Comparison of ENCODE assay signal across 9 mouse cellular contexts in the genomic region with DNA sequence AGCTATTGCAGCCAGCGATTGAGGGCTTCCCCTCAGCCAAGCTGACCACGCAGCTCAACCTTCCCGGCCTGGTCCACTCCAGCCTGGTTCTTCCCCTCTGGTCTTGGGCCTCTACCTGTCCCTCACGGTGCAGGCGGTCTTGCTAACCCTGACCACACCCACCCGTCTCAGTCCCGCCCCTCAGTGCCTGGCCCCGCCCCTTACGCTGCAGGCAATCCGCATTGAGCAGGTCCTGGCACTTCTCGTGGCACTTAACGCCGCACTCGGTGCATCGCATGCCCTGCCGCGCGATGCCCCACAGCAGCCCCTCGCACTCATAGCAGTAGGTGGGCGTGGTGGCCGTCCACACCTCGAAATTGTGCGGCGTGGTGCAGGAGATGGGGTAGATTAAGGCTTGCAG. TPM values are rescaled to one million over a fixed set of nuclear protein-coding genes. Genes with fewer than 3 reads are reported as not detected.
DNase-seq lines count a peak whose midpoint lies in the region; ATAC-seq lines count a peak whose summit lies in the region.
"Had no signal": no experiment of that assay in that cellular context is flagged by ENCODE, and none has a peak within 500 bp of the region (broad histone marks: within the 10 kb centered on the region; RNA-seq: fewer than 3 reads in every experiment).

No protein-coding gene starts in this region.

- H3K36me3 ChIP-seq in forebrain, embryonic 10.5 days (replicated peaks) = no peaks in the 10 kb centered on the region
- H3K36me3 ChIP-seq in midbrain, embryonic 14.5 days (ENCODE audit: control insufficient read depth, insufficient read depth, low read length) = peaks cover 49% of the 10 kb centered on the region

- no peak overlapping the region for H3K9ac ChIP-seq in midbrain, embryonic 14.5 days (replicated peaks; ENCODE audit: low read length)

- H3K4me1 ChIP-seq in forebrain, embryonic 10.5 days = peaks cover 19% of the 10 kb centered on the region
- H3K4me1 ChIP-seq in midbrain, embryonic 14.5 days (ENCODE audit: control insufficient read depth, insufficient read depth, low read length) = no peaks in the 10 kb centered on the region

- DNase-seq in spleen, postnatal 4 days (ENCODE audit: low spot score in 2 of 2) = peak; percentile 56 to 80
- DNase-seq in spleen, postnatal 14 days (ENCODE audit: low spot score in 2 of 2) = no peak
- DNase-seq in forebrain, embryonic 10.5 days (ENCODE audit: extremely low spot score, low spot score) = no peak
- DNase-seq in kidney, postnatal 25 days = peak; percentile 36 to 48
- peak; percentile 31 for DNase-seq in midbrain, embryonic 14.5 days
- DNase-seq in layer of hippocampus, adult 18-20 months (ENCODE audit: low spot score in 2 of 2) = no peak
- DNase-seq in frontal cortex, postnatal 25 days (ENCODE audit: low spot score in 2 of 2) = no peak
- no peak for DNase-seq in heart, postnatal 25 days (ENCODE audit: low spot score)

- intact Hi-C loops in heart, postnatal 25 days (cut with DNase I) = no loop called here

- H3K4me2 ChIP-seq in midbrain, embryonic 14.5 days (ENCODE audit: low read length) = peak overlapping the region; percentile 28

- H3K9me3 ChIP-seq in forebrain, embryonic 10.5 days = no peaks in the 10 kb centered on the region
- no peaks in the 10 kb centered on the region for H3K9me3 ChIP-seq in midbrain, embryonic 14.5 days (ENCODE audit: control insufficient read depth, low read length)

- peak overlapping the region; percentile 37 for H3K4me3 ChIP-seq in forebrain, embryonic 10.5 days
- H3K4me3 ChIP-seq in midbrain, embryonic 14.5 days (replicated peaks; ENCODE audit: low read depth, low read length) = no peak overlapping the region
- H3K4me3 ChIP-seq: myocyte had no signal

- 2% methylated on average over 24 of the region's 24 CpGs for WGBS in forebrain, embryonic 10.5 days
- 1% methylated on average over 24 of the region's 24 CpGs for WGBS in midbrain, embryonic 14.5 days

- H3K27me3 ChIP-seq in forebrain, embryonic 10.5 days (ENCODE audit: poor library complexity, severe bottlenecking) = peaks cover 80% of the 10 kb centered on the region
- H3K27me3 ChIP-seq in midbrain, embryonic 14.5 days (ENCODE audit: control insufficient read depth, insufficient read depth, low read length) = peaks cover 28% of the 10 kb centered on the region

- ATAC-seq in midbrain, embryonic 14.5 days (ENCODE audit: low FRiP score, low TSS enrichment) = no peak

- no peak overlapping the region for H3K27ac ChIP-seq in forebrain, embryonic 10.5 days
- no peak overlapping the region for H3K27ac ChIP-seq in midbrain, embryonic 14.5 days (replicated peaks; ENCODE audit: low read depth, low read length)

RNA-seq across cellular contexts. Expression of a gene that starts 17.0 kb away (rescaled TPM):
- 2.9 and 3.3 TPM in 2 replicates for polyA plus RNA-seq in forebrain, embryonic 10.5 days (2016; fragmentation: Nextera tagmentation; extraction: Ambion mirVana)
- polyA plus RNA-seq in midbrain, embryonic 14.5 days (2014; fragmentation: Nextera tagmentation; extraction: Ambion mirVana) = 17.4 and 18.9 TPM in 2 replicates
- 100 to 1,000 TPM; 226 to 246 TPM for total RNA-seq in layer of hippocampus, adult 18-20 months (2021)
- under 1 TPM; 0.73 to 0.83 TPM for total RNA-seq in heart, postnatal 25 days (2021)

RNA-seq across cellular contexts. Expression of a gene that starts 21.5 kb away (rescaled TPM):
- 2.5 and 3.0 TPM in 2 replicates for polyA plus RNA-seq in forebrain, embryonic 10.5 days (2016; fragmentation: Nextera tagmentation; extraction: Ambion mirVana)
- polyA plus RNA-seq in midbrain, embryonic 14.5 days (2014; fragmentation: Nextera tagmentation; extraction: Ambion mirVana) = 2.5 and 3.6 TPM in 2 replicates
- total RNA-seq in layer of hippocampus, adult 18-20 months (2021) = 1 to 10 TPM; 3.7 to 4.4 TPM
- 1 to 10 TPM; 7.8 to 8.5 TPM for total RNA-seq in heart, postnatal 25 days (2021)

RNA-seq across cellular contexts. Expression of a gene that starts 34.4 kb away (rescaled TPM):
- 0.26 TPM in 1 of 2 replicates, not detected in the other for polyA plus RNA-seq in forebrain, embryonic 10.5 days (2016; fragmentation: Nextera tagmentation; extraction: Ambion mirVana)
- polyA plus RNA-seq in midbrain, embryonic 14.5 days (2014; fragmentation: Nextera tagmentation; extraction: Ambion mirVana) = 0.89 TPM in 1 of 2 replicates, not detected in the other
- 1 to 10 TPM; 1.7 to 1.8 TPM for total RNA-seq in layer of hippocampus, adult 18-20 months (2021)
- total RNA-seq in heart, postnatal 25 days (2021) = 1 to 10 TPM; 4.0 to 4.8 TPM

RNA-seq across cellular contexts. Expression of a gene that starts 43.8 kb away (rescaled TPM):
- polyA plus RNA-seq in forebrain, embryonic 10.5 days (2016; fragmentation: Nextera tagmentation; extraction: Ambion mirVana) = 44.2 and 47.4 TPM in 2 replicates
- 60.4 and 70.3 TPM in 2 replicates for polyA plus RNA-seq in midbrain, embryonic 14.5 days (2014; fragmentation: Nextera tagmentation; extraction: Ambion mirVana)
- 10 to 100 TPM; 53.7 to 54.1 TPM for total RNA-seq in layer of hippocampus, adult 18-20 months (2021)
- total RNA-seq in heart, postnatal 25 days (2021) = 10 to 100 TPM; 41.3 to 43.1 TPM

RNA-seq across cellular contexts. Expression of a gene that starts 47.0 kb away (rescaled TPM):
- polyA plus RNA-seq in forebrain, embryonic 10.5 days (2016; fragmentation: Nextera tagmentation; extraction: Ambion mirVana) = 0.41 and 0.69 TPM in 2 replicates
- 0.11 and 0.20 TPM in 2 replicates for polyA plus RNA-seq in midbrain, embryonic 14.5 days (2014; fragmentation: Nextera tagmentation; extraction: Ambion mirVana)
- under 1 TPM; 0.33 to 0.59 TPM for total RNA-seq in layer of hippocampus, adult 18-20 months (2021)
- total RNA-seq in heart, postnatal 25 days (2021) = 1 to 10 TPM; 5.5 to 8.0 TPM

Comparison
In these comparisons a context has a peak if more than half of its experiments do, and no peak if none do; other contexts are left out.
1. DNase-seq: peak in spleen, postnatal 4 days (2 of 2), kidney, postnatal 25 days (2 of 2) and midbrain, embryonic 14.5 days (single experiment); none in spleen, postnatal 14 days (0 of 2), forebrain, embryonic 10.5 days (single experiment), layer of hippocampus, adult 18-20 months (0 of 2), frontal cortex, postnatal 25 days (0 of 2) and heart, postnatal 25 days (single experiment).
2. RNA of a gene that starts 17.0 kb away (total RNA-seq): 226 to 246 TPM in layer of hippocampus, adult 18-20 months; 0.73 to 0.83 TPM in heart, postnatal 25 days; every median in the first group is over 100 times any median in the second.